Mouse (Mus musculus) liver, adult (tissue): Measurements from ENCODE around the gene Reps1.

Source experiments
- GATA4 ChIP-seq: IDR thresholded peaks from 2 replicates; pipeline ENCODE4 v1.6.1; 2014; ENCODE audit warnings: mild to moderate bottlenecking, low read length; ENCODE audit not compliant: insufficient replicate concordance

Reps1 gene

GRCm38 (mm10) chr10:18082772-18083171, 27.1 kb downstream of the Reps1 start:
- no peak for TF ChIP-seq GATA4

DNA sequence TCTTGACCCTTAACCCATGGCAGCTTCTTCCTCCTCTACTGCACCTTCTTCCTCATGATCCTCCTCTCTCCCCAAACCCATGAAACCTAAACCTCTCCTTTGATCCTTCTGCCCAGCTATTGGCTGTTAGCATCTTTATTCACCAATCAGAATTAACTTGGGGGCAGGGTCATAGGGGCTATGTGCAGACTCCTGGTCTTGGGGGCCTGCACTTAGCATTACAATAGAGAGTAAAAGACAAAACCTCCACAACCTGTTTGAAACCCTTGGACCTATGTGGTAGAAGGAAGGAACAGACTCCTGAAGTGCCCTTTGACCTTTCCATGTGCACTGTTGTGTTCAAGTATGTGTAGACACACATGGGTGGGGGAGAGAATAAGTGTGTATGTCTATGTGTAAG, 35.0 kb downstream of the Reps1 start:
- no peak for TF ChIP-seq GATA4

DNA sequence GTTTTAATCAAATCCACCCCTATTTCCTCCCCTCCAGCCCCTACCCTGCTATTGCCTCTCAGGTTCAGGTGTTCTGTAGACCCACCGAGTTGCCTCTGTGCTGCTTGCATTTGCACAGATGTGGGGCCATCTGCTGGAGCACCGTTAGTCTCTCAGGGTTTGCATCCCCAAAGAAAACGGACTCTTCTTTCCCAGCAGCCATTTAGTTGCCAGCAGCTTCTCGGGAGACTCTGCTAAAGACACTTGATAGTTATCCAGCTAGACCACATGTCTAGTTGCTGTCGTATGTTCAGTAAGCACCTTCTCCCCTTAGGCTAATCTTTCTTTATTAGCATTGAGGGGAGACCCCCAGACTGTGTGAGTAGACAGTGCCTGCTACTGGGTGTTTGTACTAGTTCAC, 46.5 kb downstream of the Reps1 start:
- TF ChIP-seq GATA4, result no peak

- TF ChIP-seq GATA4, result no peak
Measured at GRCm38 (mm10) chr10:18107471-18107870, 51.8 kb downstream of the Reps1 start.

- TF ChIP-seq GATA4, result no peak
Measured at GRCm38 (mm10) chr10:18110940-18111339, 55.3 kb downstream of the Reps1 start.

- no peak for TF ChIP-seq GATA4
Measured at GRCm38 (mm10) chr10:18113473-18114093, 57.9 kb downstream of the Reps1 start.

DNA sequence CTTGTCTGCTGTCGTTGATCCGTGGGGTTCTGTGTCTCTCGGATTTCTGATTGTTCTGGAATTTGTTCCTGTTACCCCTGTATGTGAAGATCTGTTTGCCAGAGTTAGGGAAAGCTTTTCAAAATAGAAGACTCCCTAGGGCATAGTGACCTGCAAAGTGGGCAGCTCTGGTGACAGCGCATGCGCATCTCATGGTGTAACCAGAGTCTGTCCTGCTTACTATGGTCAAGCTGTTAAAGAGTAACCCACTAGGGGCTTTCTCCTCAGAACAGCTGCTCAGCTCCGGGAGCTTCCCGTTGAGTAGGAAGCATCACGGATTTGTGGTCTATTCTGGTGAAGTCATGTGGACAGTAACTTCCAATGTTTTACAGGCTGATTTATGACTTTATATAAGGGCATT, 62.7 kb downstream of the Reps1 start:
- TF ChIP-seq GATA4, result no peak

- no peak for TF ChIP-seq GATA4
Measured at GRCm38 (mm10) chr10:18130276-18130675, 74.6 kb downstream of the Reps1 start.

DNA sequence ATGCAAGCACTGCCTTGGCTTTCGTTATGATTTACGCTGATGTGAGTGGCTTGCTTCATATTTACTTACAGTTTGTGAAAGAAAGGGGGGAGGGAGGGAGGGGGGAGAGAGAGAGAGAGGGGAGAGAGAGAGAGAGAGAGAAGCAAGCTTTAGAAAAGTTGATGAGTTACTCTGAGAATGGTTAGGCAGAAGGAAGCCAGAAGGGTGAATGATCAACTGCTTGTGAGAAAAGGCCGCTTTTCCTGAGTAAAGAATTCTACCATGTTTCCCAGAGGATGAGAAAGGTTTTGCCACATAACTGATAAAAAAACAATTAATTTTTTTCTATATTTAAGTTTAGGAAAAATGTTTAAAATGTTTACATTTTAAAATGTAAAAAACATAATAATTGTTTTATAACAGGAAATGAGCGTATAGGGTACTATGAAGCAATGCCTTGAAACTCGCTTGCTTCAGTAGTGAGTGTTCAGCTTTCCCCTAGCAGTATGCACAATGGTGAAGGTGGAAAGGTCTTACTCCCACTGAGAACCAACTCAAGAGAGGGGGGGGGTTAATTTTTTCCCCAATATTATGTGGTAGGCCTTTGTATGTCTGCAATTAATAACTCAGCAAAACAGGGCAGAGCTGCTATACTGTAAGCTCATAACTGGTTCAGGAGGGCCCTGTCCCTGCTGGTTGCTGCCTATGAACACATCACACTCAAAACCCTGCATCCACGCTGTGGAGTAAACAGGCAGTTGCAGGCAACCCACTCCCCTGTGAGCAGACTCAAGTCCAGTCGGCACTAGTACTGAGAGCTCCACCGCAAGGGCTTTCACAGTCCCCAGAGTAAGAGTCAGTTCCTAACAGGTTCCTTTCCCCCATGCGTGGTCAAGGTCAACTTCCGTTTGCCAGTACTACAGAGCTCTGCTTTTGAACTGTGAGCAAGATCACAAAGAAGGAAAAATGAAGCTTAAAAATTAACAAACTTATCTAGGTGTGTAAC, 76.3 kb downstream of the Reps1 start:
- no peak for TF ChIP-seq GATA4

- no peak for TF ChIP-seq GATA4
Measured at GRCm38 (mm10) chr10:18139615-18140014, 84.0 kb downstream of the Reps1 start.

DNA sequence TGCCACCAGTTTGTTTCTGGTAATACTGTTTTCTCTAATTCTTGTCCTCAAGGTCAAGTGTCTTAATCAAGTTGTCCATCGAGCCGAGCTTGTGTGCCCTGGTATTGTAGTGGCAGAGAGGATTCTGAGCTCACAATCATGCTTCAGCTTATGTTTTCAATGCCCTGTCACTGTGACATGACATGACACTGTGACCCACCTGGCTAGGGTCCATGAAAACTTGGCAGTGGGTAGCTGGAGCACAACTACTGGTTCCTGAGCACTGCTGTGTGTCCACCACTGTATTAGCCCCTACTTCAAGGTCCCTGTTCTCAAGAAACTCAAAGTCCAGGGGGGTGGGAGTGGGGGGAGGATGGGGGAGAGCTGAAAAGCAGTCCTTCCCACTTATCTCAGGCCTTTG, 85.7 kb downstream of the Reps1 start:
- TF ChIP-seq GATA4, result no peak

GRCm38 (mm10) chr10:18142231-18142630, 86.6 kb downstream of the Reps1 start:
- TF ChIP-seq GATA4, result no peak

DNA sequence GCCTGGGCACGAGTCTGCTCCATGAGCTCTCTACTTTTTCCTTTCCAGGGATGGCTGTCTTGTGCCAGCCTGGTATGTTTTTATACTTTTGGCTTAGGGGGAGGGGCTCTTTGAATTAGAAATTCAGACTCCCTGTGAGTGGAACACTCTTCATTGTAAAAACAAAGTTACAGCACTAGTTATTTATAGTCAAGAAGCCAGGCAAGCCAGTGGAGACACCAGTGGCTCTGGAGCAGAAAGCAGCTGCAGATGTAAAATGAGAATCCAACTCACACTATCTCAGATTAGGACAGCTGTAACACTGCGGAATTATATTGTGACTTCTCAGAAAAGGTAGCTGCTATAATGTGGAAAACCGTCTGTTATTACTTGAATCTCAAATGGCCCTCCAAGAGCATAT, 91.6 kb downstream of the Reps1 start:
- no peak for TF ChIP-seq GATA4

DNA sequence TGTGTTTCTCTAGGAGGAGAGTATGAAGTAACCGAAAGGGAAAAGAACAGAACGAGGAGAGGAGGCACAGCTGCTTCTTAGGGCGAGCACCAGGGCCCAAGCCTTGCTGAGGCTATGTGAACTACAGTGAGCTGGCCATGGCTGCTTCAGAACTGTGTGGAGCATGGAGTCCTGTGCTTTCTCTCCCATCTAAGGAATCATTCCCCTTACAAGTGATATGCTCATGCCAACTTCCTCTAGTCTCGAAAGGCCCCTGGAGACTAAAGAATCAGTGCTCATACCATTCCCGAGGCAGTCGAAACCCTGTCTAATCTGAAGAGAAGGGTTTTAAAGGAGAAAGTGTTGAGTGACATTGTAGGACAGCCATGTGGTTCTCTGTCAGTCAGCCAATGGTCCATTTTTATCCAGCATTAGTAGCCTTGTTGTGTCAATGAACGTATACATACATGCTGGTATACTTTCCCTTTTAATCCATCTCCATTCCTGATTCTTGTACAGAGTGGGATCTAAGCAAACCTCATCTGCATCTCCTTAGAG, 106.8 kb downstream of the Reps1 start:
- TF ChIP-seq GATA4, result no peak
